7 mouse cellular contexts compared by ENCODE assay signal in genomic region chr4:117002543-117003521, GRCm38 (mm10). TPM values are rescaled to one million over a fixed set of nuclear protein-coding genes. Genes with fewer than 3 reads are reported as not detected.
A peak's percentile ranks its signal among the peaks of the same experiment; 100 is the strongest.
DNase-seq lines count a peak whose midpoint lies in the region; ATAC-seq and TF ChIP-seq lines count a peak whose summit lies in the region.

No protein-coding gene starts in this region.

- no peaks in the 10 kb centered on the region for H3K9me3 ChIP-seq in forebrain, embryonic 10.5 days
- no peaks in the 10 kb centered on the region for H3K9me3 ChIP-seq in hindbrain, embryonic 12.5 days (replicated peaks)

- 61% methylated on average over 38 of the region's 38 CpGs for WGBS in forebrain, embryonic 10.5 days
- 61% methylated on average over 38 of the region's 38 CpGs for WGBS in hindbrain, embryonic 12.5 days

- H3K27ac ChIP-seq in forebrain, embryonic 10.5 days: peak overlapping the region; percentile 27
- H3K27ac ChIP-seq in hindbrain, embryonic 12.5 days: no peak overlapping the region
- no peak overlapping the region for H3K27ac ChIP-seq in layer of hippocampus, adult 2 months

- no peak overlapping the region for H3K9ac ChIP-seq in hindbrain, embryonic 12.5 days

- TF ChIP-seq CTCF in layer of hippocampus, adult 2 months (conservative IDR thresholded peaks at IDR 0.05): peak; percentile 86

- peak overlapping the region; percentile 7; the same call in 1 of the 2 replicates for H3K4me3 ChIP-seq in forebrain, embryonic 10.5 days
- no peak overlapping the region for H3K4me3 ChIP-seq in hindbrain, embryonic 12.5 days
- no peak overlapping the region for H3K4me3 ChIP-seq in layer of hippocampus, adult 2 months

- peaks cover 11% of the 10 kb centered on the region for H3K27me3 ChIP-seq in forebrain, embryonic 10.5 days (ENCODE audit: poor library complexity, severe bottlenecking)
- no peaks in the 10 kb centered on the region for H3K27me3 ChIP-seq in hindbrain, embryonic 12.5 days

- H3K36me3 ChIP-seq in forebrain, embryonic 10.5 days (replicated peaks): peaks cover 20% of the 10 kb centered on the region
- H3K36me3 ChIP-seq in hindbrain, embryonic 12.5 days: peaks cover 49% of the 10 kb centered on the region

- ATAC-seq in hindbrain, embryonic 12.5 days (ENCODE audit: low FRiP score): peak; percentile 44; the same call in 1 of the 2 replicates

- H3K4me1 ChIP-seq in forebrain, embryonic 10.5 days: peaks cover 10% of the 10 kb centered on the region
- 0 out of 2 replicates have a peak, but pooled peaks cover 2% of the 10 kb centered on the region for H3K4me1 ChIP-seq in hindbrain, embryonic 12.5 days

- peak; percentile 99 for DNase-seq in R1 (ENCODE audit: low read depth, low spot score)
- peak; percentile 64 for DNase-seq in c-Kit-positive CD71-positive TER-119-positive erythroid progenitor cells, embryonic 14.5 days (ENCODE audit: low spot score)
- peak; percentile 68 for DNase-seq in forebrain, embryonic 10.5 days (ENCODE audit: extremely low spot score, low spot score)
- DNase-seq in layer of hippocampus, adult 2 months (ENCODE audit: low spot score in 2 of 2): peak; percentile 59 to 60
- DNase-seq in lung, postnatal 14 days: peak; percentile 69
- peak; percentile 86 for DNase-seq in retina, embryonic 14.5 days (ENCODE audit: low spot score)

- H3K4me2 ChIP-seq in hindbrain, embryonic 12.5 days (replicated peaks): no peak overlapping the region

RNA-seq across cellular contexts. Expression of gene Hectd3, which starts 7.7 kb away (rescaled TPM):
- 7.8 and 8.8 TPM in 2 replicates for polyA plus RNA-seq in forebrain, embryonic 10.5 days (2016; fragmentation: Nextera tagmentation; extraction: Ambion mirVana)
- 20.2 and 20.6 TPM in 2 replicates for polyA plus RNA-seq in hindbrain, embryonic 12.5 days (2016; fragmentation: Nextera tagmentation; extraction: Ambion mirVana)
- 10 to 100 TPM; 44.9 to 46.1 TPM for total RNA-seq in layer of hippocampus, adult 2 months (2021)

RNA-seq across cellular contexts. Expression of gene Urod, which starts 8.6 kb away (rescaled TPM):
- polyA plus RNA-seq in forebrain, embryonic 10.5 days (2016; fragmentation: Nextera tagmentation; extraction: Ambion mirVana): 93.8 and 108 TPM in 2 replicates
- polyA plus RNA-seq in hindbrain, embryonic 12.5 days (2016; fragmentation: Nextera tagmentation; extraction: Ambion mirVana): 87.5 and 90.2 TPM in 2 replicates
- 10 to 100 TPM; 58.5 to 59.2 TPM for total RNA-seq in layer of hippocampus, adult 2 months (2021)

RNA-seq across cellular contexts. Expression of gene Eif2b3, which starts 16.4 kb away (rescaled TPM):
- 52.1 and 55.5 TPM in 2 replicates for polyA plus RNA-seq in forebrain, embryonic 10.5 days (2016; fragmentation: Nextera tagmentation; extraction: Ambion mirVana)
- polyA plus RNA-seq in hindbrain, embryonic 12.5 days (2016; fragmentation: Nextera tagmentation; extraction: Ambion mirVana): 41.5 and 47.4 TPM in 2 replicates
- 10 to 100 TPM; 19.7 to 20.6 TPM for total RNA-seq in layer of hippocampus, adult 2 months (2021)
